Mouse (Mus musculus) forebrain, embryonic 10.5 days (tissue): ENCODE data around the gene Evi5. TPM values are rescaled to one million over a fixed set of nuclear protein-coding genes. Genes with fewer than 3 reads are reported as not detected.

Source experiments
- DNase-seq: peaks from one replicate; pipeline ENCODE4 v3.0.0-alpha.2; 2017; ENCODE audit warnings: low spot score; ENCODE audit errors: extremely low spot score
- H3K27ac ChIP-seq: fragments of 300-500 bp; sonication (generic); 2 replicates; pipeline ENCODE4 v1.5.1; 2016; ENCODE audit warnings: mild to moderate bottlenecking
- H3K27me3 ChIP-seq: fragments of 300-500 bp; sonication (generic); 2 replicates; pipeline ENCODE4 v1.6.1; 2016; ENCODE audit warnings: mild to moderate bottlenecking; ENCODE audit not compliant: poor library complexity, severe bottlenecking
- H3K36me3 ChIP-seq: fragments of 300-500 bp; sonication (generic); replicated peaks from 2 replicates; pipeline ENCODE4 v1.6.1; 2016; ENCODE audit warnings: mild to moderate bottlenecking, moderate library complexity
- H3K4me1 ChIP-seq: fragments of 300-500 bp; sonication (generic); 2 replicates; pipeline ENCODE4 v1.6.1; 2016
- H3K4me3 ChIP-seq: fragments of 300-500 bp; sonication (generic); 2 replicates; pipeline ENCODE4 v1.5.1; 2016; ENCODE audit warnings: mild to moderate bottlenecking, moderate library complexity
- H3K9me3 ChIP-seq: fragments of 300-500 bp; sonication (generic); 2 replicates; pipeline ENCODE4 v1.6.1; 2016; ENCODE audit warnings: mild to moderate bottlenecking, moderate library complexity
- WGBS: fragments of 180-500 bp; shearing (Covaris S2); methylation state at CpG from one replicate; pipeline ENCODE4 v1.1.7; 2016; 5-methylcytosine and 5-hydroxymethylcytosine counted together
- polyA plus RNA-seq: library from polyadenylated mRNA; unstranded; fragments of >200 nt; fragmentation: Nextera tagmentation; extraction: Ambion mirVana; gene quantifications from 2 replicates; pipeline ENCODE4 v1.2.1, GENCODE M21; 2016

Gene Evi5
- polyA plus RNA-seq, 1 experiment from 2014 or later = 48.0 TPM

DNA sequence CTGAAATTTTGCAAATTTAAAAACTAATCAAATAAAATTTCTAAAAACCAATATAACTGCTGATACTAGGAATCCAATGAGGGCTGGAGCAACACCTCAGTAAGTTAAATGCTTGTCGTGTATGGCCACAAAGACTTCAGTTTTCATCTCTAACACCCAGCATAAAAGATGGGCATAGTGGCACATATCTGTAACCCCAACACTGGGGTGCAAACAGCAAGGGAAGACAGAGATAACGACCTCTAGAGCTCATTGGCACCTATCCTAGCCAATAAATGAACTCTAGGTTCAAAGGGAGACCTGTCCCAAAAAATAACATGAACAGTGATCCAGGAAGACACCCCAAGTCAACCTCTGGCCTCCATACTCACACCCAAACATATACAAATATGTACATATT lies 82.9 kb downstream of the Evi5 start:
- H3K4me1 ChIP-seq = peaks cover 6% of the 10 kb centered on the region
- H3K9me3 ChIP-seq = no peaks in the 10 kb centered on the region
- peaks cover 29% of the 10 kb centered on the region for H3K36me3 ChIP-seq
- no peak overlapping the region for H3K27ac ChIP-seq
- 90% methylated on average over 2 of the region's 2 CpGs for WGBS
- no peaks in the 10 kb centered on the region for H3K27me3 ChIP-seq
- no peak for DNase-seq
- no peak overlapping the region for H3K4me3 ChIP-seq

DNA sequence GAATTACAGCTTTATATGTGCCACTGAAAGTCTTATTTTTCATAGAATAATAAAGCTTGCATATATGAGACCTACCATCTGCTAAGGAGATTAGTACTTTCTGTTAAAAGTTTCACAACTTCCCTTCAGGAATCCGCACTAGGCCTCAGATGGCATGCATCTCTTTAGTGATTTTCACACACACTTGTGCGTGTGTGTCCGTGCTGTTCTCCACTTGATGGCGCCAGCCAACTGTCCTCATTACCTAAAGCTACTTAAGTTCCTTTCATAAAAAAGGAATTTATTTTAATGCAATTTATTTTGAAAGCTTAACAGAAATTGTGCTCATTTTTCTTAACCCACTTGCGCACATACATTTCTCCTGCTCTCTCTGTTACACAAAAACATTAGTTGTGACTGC lies 85.4 kb downstream of the Evi5 start:
- peaks cover 6% of the 10 kb centered on the region for H3K4me1 ChIP-seq
- DNase-seq = no peak
- H3K36me3 ChIP-seq = peaks cover 26% of the 10 kb centered on the region
- 84% methylated on average over 5 of the region's 5 CpGs for WGBS
- no peak overlapping the region for H3K4me3 ChIP-seq
- no peaks in the 10 kb centered on the region for H3K9me3 ChIP-seq
- no peak overlapping the region for H3K27ac ChIP-seq
- H3K27me3 ChIP-seq = no peaks in the 10 kb centered on the region

DNA sequence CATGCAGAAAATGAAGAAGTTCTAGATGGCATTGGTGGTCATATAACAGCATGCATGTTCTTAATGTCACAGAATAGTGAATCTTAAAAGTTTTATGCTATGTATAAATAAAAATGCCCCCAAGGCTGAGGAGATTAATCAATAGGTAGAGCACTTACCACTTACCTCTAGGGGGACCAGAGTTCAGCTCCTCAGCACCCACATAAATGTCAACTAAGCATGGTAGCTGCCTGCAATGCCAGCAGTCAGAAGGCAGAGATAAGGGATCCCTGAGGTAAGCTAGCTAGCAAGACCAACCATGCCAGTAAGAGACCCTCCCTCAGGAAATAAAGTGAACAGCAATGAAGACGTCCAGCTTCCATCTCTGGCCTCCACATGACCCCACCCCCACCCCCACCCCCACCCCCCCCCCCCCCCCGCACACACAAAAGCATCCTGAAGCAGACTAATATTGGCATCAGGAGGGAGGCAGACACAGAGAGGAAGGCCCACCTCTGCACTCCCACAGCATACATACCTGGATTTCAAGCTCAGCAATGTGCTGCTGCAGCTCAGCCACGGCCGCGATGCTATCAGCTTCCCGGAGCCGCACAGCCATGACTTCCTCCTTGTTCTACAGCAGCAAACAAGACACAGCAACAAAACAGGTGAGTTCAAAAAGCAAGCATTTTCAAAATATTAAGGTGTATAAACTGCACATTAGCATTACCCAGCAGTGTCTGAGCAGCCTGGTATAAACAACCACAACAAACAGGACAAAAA lies 87.0 kb downstream of the Evi5 start:
- Histone ChIP-seq H3K27ac (no peak overlapping the region), H3K27me3 (no peaks in the 10 kb centered on the region), H3K9me3 (no peaks in the 10 kb centered on the region), H3K36me3 (peaks cover 27% of the 10 kb centered on the region), H3K4me3 (no peak overlapping the region), H3K4me1 (no peaks in the 10 kb centered on the region)
- DNase-seq = no peak
- WGBS = 76% methylated on average over 7 of the region's 7 CpGs

DNA sequence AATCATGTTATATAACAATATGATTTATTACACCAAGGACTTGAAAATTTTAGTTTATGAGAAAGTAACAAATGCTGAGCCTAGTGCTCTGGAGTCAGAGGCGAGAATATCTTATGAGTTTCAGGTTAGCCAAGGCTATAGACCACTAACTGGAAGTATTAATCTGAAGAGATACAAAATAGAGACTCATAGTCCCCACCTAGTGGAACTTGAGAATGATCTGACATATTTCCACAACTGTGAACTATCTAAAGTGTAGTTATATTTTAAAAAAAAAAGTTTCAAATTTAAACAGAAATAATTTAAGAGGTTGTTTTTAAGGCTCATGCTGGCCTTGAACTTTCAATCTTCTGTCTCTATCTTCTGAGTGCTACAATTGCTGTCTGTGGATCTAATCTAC lies 92.5 kb downstream of the Evi5 start:
- 96% methylated on average over 1 of the region's 1 CpGs for WGBS
- H3K9me3 ChIP-seq = no peaks in the 10 kb centered on the region
- no peaks in the 10 kb centered on the region for H3K4me1 ChIP-seq
- no peak overlapping the region for H3K4me3 ChIP-seq
- peaks cover 26% of the 10 kb centered on the region for H3K36me3 ChIP-seq
- no peaks in the 10 kb centered on the region for H3K27me3 ChIP-seq
- H3K27ac ChIP-seq = no peak overlapping the region
- no peak for DNase-seq

DNA sequence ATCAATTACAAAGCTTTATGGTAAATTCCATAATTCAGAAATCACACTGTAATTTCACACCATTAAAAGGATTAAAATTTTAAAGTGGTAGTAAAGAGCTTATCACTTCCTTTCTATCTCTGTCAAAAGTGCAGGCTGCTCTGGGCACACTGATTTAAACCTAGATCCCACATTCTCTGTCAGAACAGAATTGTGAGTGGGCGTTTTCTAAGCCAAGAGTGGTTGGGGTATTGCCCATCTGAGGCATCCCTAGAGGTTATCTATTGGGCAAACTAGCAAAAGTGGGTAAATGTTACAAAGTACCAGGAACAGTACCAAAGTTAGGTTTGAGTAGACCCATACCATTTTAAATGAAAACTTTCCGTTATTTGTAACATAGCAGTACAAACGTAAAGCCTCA lies 96.1 kb downstream of the Evi5 start:
- Histone ChIP-seq H3K36me3 (peaks cover 7% of the 10 kb centered on the region), H3K9me3 (no peaks in the 10 kb centered on the region), H3K4me3 (no peak overlapping the region), H3K4me1 (no peaks in the 10 kb centered on the region), H3K27me3 (no peaks in the 10 kb centered on the region), H3K27ac (no peak overlapping the region)
- 91% methylated on average over 3 of the region's 3 CpGs for WGBS
- no peak for DNase-seq

DNA sequence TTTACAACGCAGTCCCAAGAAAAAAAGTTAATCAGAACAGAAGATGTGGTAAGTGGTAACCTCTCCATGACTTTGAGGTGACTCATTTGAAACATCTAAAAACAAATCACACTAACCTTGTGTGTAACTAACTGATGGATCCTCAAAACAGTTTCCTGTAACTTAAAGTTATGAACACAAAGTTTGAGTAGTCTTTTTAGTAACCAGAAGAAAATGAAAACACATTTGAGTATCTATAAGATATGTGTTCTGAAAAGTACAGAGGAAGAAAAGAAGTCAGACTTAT lies 97.4 kb downstream of the Evi5 start:
- H3K36me3 ChIP-seq = peaks cover 7% of the 10 kb centered on the region
- H3K9me3 ChIP-seq = no peaks in the 10 kb centered on the region
- DNase-seq = no peak
- H3K27me3 ChIP-seq = no peaks in the 10 kb centered on the region
- no peak overlapping the region for H3K4me3 ChIP-seq
- H3K27ac ChIP-seq = no peak overlapping the region
- H3K4me1 ChIP-seq = no peaks in the 10 kb centered on the region
- 96% methylated on average over 1 of the region's 1 CpGs for WGBS

DNA sequence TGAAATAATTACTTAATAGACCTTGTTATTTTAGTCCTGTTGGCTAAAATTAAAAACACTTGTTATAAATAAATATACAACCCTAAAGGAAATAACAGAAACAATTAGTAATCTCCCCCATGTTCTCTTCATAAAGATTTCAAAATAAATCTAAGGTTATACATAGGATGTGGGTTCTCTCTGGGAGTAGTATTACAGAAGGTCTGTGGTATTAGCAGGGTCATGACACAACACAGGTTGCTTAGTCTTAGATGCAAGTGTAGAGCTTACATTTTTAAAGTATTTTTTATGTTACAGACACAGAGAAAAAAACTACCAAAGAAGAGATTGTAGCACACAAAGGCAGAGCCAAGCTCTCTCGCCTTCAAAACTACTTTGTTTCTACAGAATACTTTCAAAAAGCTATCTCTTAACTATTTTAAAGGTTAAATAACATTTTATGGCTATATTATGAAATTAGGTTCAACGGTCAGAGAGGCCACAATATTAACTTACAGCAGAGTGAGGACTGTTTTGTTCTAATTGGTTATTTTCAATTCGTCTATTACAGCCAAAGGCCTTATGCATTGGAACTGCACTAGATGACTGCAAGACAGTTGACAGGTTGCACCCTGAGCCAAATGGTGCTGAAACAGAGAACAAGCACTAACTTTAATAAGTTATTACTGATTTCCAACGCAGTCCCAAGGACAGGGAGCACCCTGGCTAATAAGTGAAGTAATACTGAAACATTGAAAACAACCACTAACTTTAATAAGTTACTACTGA lies 97.9 kb downstream of the Evi5 start:
- Histone ChIP-seq H3K36me3 (peaks cover 7% of the 10 kb centered on the region), H3K4me3 (no peak overlapping the region), H3K27ac (no peak overlapping the region), H3K9me3 (no peaks in the 10 kb centered on the region), H3K4me1 (no peaks in the 10 kb centered on the region), H3K27me3 (no peaks in the 10 kb centered on the region)
- 92% methylated on average over 4 of the region's 4 CpGs for WGBS
- DNase-seq = no peak

DNA sequence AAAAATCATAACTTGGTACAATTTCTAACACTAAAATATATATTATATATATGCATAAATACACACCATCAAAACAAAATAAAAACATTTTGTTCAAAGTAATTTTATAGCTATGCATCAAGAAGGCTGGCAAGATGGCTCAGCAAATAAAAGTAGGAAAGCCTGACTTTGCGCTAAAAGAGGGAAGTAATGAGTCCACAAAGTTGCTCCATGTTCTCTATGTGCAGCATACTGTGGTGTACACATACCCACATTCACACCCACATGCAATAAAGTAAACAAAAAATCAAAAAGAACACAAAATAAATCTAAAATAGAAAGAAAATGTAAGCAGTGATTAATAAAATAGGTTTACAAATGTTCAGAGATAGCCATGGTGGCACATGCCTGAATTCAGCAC lies 99.0 kb downstream of the Evi5 start:
- H3K9me3 ChIP-seq = no peaks in the 10 kb centered on the region
- H3K36me3 ChIP-seq = 0 out of 2 replicates have a peak, but pooled peaks cover 2% of the 10 kb centered on the region
- H3K27me3 ChIP-seq = no peaks in the 10 kb centered on the region
- no peak overlapping the region for H3K4me3 ChIP-seq
- H3K4me1 ChIP-seq = no peaks in the 10 kb centered on the region
- 98% methylated on average over 1 of the region's 1 CpGs for whole genome bisulfite sequencing
- no peak overlapping the region for H3K27ac ChIP-seq
- no peak for DNase-seq

DNA sequence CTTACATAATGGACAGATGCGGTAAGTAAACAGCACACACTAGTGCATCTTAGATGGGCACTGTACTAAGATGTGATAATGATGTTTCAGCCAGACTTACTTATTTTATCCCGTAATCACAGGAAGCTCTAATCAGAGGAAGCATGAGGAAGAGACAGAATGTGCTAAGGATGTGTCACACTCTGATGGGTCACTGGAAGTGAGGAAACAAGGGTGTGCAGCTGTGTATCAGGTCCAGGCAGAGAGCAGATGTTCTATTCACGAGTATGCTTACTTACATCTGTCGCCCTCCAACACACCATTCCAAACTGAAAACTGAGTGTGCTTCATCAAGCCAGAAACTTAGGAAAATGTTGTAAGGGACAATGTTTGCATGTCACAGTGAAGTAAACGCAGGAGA lies 102.9 kb downstream of the Evi5 start:
- Histone ChIP-seq H3K9me3 (peaks cover 8% of the 10 kb centered on the region), H3K4me1 (no peaks in the 10 kb centered on the region), H3K4me3 (no peak overlapping the region), H3K27me3 (no peaks in the 10 kb centered on the region), H3K36me3 (peaks cover 12% of the 10 kb centered on the region), H3K27ac (no peak overlapping the region)
- WGBS = 93% methylated on average over 5 of the region's 5 CpGs
- DNase-seq = no peak

DNA sequence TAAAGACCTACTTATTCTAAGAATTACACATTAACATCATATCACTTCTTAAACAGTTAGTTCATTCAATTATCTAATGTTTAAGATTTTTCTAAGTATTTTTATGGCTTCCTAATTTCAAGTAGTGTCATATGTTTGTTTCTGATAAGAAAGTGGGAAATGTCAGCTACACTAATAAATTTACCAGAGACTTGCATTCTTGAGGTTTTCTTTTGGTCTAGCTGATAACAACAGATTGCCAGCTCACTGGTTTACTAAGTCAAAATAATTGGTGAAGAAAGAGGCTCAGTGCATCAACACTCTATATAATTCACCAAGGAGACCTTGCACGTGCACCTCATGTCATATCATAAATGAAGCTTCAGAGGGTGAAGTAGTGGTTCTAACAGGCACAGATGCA lies 106.7 kb downstream of the Evi5 start:
- WGBS = 93% methylated on average over 1 of the region's 1 CpGs
- no peak for DNase-seq

DNA sequence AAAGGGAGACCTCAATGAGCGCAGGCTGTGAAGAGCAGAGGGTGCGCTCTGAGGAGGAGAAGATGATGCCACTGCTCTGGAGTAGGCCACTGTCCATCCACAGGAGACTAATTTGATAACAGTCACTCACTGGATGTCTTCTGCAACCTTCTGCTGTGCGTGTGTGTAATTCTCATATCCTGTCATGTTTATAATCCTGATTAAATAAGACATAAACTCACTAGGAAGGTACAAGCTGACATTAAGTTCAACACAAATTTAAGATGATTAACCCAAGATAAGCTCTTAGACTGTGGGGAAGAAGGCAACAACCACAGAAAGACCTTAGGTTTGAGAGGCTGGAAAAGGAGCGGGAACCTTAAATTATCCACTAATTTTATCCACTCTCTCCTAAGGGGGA lies 109.0 kb downstream of the Evi5 start:
- Histone ChIP-seq H3K27me3 (no peaks in the 10 kb centered on the region), H3K27ac (no peak overlapping the region), H3K36me3 (peaks cover 17% of the 10 kb centered on the region), H3K4me3 (no peak overlapping the region), H3K4me1 (no peaks in the 10 kb centered on the region), H3K9me3 (peaks cover 9% of the 10 kb centered on the region)
- DNase-seq = no peak
- 93% methylated on average over 4 of the region's 4 CpGs for WGBS

More for the DNA sequence above, 106.7 kb downstream of the Evi5 start:
- Histone ChIP-seq H3K4me1 (no peaks in the 10 kb centered on the region), H3K27ac (no peak overlapping the region), H3K27me3 (no peaks in the 10 kb centered on the region), H3K4me3 (no peak overlapping the region), H3K36me3 (peaks cover 17% of the 10 kb centered on the region), H3K9me3 (peaks cover 9% of the 10 kb centered on the region)

DNA sequence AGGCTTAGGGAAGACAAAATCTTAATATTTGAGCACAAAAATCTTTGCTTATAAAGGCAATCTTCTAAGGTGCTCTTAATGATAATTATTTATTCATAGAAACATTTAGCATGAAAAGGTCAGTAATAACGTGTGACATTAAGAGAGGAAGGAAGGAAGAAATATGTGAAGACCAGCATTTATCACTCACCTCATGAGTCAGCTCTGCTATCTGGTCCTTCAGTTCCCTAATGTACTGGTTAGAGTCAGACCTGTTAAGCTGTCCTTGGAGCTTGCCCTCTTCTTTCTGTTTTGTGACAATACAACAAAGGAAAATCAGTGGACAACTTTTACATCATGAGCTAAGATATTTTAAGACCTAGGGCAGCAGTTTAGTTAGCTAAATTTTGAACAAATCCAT lies 110.4 kb downstream of the Evi5 start:
- no peak for DNase-seq
- Histone ChIP-seq H3K36me3 (peaks cover 20% of the 10 kb centered on the region), H3K27ac (no peak overlapping the region), H3K9me3 (peaks cover 9% of the 10 kb centered on the region), H3K27me3 (no peaks in the 10 kb centered on the region), H3K4me1 (no peaks in the 10 kb centered on the region), H3K4me3 (no peak overlapping the region)
- WGBS = 74% methylated on average over 1 of the region's 1 CpGs

DNA sequence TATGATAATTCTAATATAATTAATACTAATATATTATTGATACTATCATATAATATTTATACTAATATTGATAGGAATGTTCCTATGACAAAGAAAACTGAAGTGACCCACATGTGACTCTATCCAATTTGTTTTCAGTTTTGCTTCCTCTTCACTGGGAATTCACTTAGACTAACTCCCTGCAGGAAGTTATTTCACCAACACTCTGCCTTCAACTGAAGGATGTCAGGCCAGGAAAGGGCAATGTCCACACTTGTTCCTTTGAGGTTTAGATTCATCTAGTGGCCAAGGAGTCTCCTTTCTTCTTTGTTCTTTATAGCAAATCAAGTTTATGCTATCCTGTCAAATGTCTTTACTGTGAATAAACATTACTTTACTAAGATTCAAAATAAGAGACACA lies 111.2 kb downstream of the Evi5 start:
- H3K9me3 ChIP-seq = peaks cover 9% of the 10 kb centered on the region
- no peak overlapping the region for H3K27ac ChIP-seq
- H3K4me3 ChIP-seq = no peak overlapping the region
- H3K27me3 ChIP-seq = no peaks in the 10 kb centered on the region
- DNase-seq = no peak
- H3K4me1 ChIP-seq = no peaks in the 10 kb centered on the region
- H3K36me3 ChIP-seq = peaks cover 20% of the 10 kb centered on the region
